Mouse (Mus musculus): ENCODE measurements at regions not wholly inside any gene's neighbourhood (a gene's known extent, or its start where the extent isn't known, plus 50 kb on each side); places are given as distances from the start of the nearest gene placed in this dataset.
A peak's percentile ranks its signal among the peaks of the same experiment; 100 is the strongest.

- Histone ChIP-seq H3K79me2 (ENCODE audit: control insufficient read depth, insufficient read depth, low read length) (no peaks in the 10 kb centered on the region), H3K4me1 (ENCODE audit: control insufficient read depth, insufficient read depth, low read length) (no peaks in the 10 kb centered on the region), H3K9ac (ENCODE audit: low read depth, low read length) (no peak overlapping the region), H3K36me3 (ENCODE audit: control insufficient read depth, insufficient read depth, low read length) (no peaks in the 10 kb centered on the region), H3K27ac (replicated peaks; ENCODE audit: insufficient read depth, low read depth, low read length) (no peak overlapping the region), H3K27me3 (ENCODE audit: control insufficient read depth, insufficient read depth, low read length) (no peaks in the 10 kb centered on the region), H3K4me3 (ENCODE audit: insufficient read depth, low read depth, low read length) (no peak overlapping the region)
- DNase-seq (ENCODE audit: extremely low read depth, low read depth, low spot score) = no peak
- 90% methylated on average over 9 of the region's 9 CpGs for WGBS
- no peak for TF ChIP-seq POLR2A (IDR thresholded peaks at IDR 0.05; ENCODE audit: extremely low read depth, insufficient read depth, low read length)
- no peak for TF ChIP-seq CTCF (IDR thresholded peaks at IDR 0.05; ENCODE audit: low read depth, low read length)
Measured at GRCm38 (mm10) chr2:160588401-160588800, 57.3 kb upstream of the Top1 start.

DNA sequence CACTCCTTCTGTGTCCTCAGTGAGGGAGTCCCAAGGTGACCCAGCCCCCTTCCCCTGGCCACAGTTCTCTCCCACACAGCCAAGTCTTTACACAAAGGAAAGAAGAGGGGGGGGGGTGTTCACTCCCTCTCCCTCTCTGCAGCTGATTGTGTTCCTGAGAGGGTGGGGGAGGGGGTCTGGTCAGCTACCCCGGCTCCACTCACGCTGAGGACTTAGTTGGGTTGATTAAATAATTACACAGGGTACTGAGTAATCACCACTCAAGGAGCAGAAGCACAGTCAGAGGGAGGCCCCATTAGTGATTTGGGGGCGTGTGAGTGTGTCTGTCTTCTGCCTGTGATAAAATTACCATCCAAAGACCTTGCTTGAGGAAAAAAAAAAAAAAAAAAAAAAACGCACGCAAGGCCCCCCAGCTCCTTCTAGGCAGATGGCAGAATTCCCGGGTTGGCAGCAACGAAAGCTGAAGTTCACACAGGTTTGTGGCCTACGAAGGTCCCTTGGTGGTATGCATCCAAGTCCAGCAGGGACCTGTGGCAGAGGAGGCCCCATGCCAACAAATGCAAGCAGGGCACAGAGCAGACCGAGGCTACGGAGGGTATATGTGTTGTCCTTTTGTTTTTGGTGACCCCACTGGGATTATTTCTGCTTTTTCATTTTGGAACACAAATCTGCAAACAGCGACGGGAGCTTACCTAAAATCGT is 55.3 kb upstream of the Top1 start:
- Histone ChIP-seq H3K4me3 (ENCODE audit: insufficient read depth, low read depth, low read length) (no peak overlapping the region), H3K27me3 (ENCODE audit: control insufficient read depth, insufficient read depth, low read length) (no peaks in the 10 kb centered on the region), H3K9ac (ENCODE audit: low read depth, low read length) (no peak overlapping the region), H3K27ac (replicated peaks; ENCODE audit: insufficient read depth, low read depth, low read length) (no peak overlapping the region), H3K36me3 (ENCODE audit: control insufficient read depth, insufficient read depth, low read length) (no peaks in the 10 kb centered on the region), H3K4me1 (ENCODE audit: control insufficient read depth, insufficient read depth, low read length) (no peaks in the 10 kb centered on the region), H3K79me2 (ENCODE audit: control insufficient read depth, insufficient read depth, low read length) (no peaks in the 10 kb centered on the region)
- DNase-seq (ENCODE audit: extremely low read depth, low read depth, low spot score) = no peak
- WGBS = 54% methylated on average over 13 of the region's 13 CpGs
- TF ChIP-seq CTCF (IDR thresholded peaks at IDR 0.05; ENCODE audit: low read depth, low read length) = no peak
- no peak for TF ChIP-seq POLR2A (IDR thresholded peaks at IDR 0.05; ENCODE audit: extremely low read depth, insufficient read depth, low read length)

GRCm38 (mm10) chr2:160591446-160592180 is 54.1 kb upstream of the Top1 start:
- Histone ChIP-seq H3K9ac (ENCODE audit: low read depth, low read length) (no peak overlapping the region), H3K27ac (replicated peaks; ENCODE audit: insufficient read depth, low read depth, low read length) (no peak overlapping the region), H3K79me2 (ENCODE audit: control insufficient read depth, insufficient read depth, low read length) (no peaks in the 10 kb centered on the region), H3K4me3 (ENCODE audit: insufficient read depth, low read depth, low read length) (no peak overlapping the region), H3K4me1 (ENCODE audit: control insufficient read depth, insufficient read depth, low read length) (no peaks in the 10 kb centered on the region), H3K27me3 (ENCODE audit: control insufficient read depth, insufficient read depth, low read length) (no peaks in the 10 kb centered on the region), H3K36me3 (ENCODE audit: control insufficient read depth, insufficient read depth, low read length) (no peaks in the 10 kb centered on the region)
- WGBS = 65% methylated on average over 18 of the region's 18 CpGs
- TF ChIP-seq POLR2A (IDR thresholded peaks at IDR 0.05; ENCODE audit: extremely low read depth, insufficient read depth, low read length) = no peak
- no peak for TF ChIP-seq CTCF (IDR thresholded peaks at IDR 0.05; ENCODE audit: low read depth, low read length)
- no peak for DNase-seq (ENCODE audit: extremely low read depth, low read depth, low spot score)

DNA sequence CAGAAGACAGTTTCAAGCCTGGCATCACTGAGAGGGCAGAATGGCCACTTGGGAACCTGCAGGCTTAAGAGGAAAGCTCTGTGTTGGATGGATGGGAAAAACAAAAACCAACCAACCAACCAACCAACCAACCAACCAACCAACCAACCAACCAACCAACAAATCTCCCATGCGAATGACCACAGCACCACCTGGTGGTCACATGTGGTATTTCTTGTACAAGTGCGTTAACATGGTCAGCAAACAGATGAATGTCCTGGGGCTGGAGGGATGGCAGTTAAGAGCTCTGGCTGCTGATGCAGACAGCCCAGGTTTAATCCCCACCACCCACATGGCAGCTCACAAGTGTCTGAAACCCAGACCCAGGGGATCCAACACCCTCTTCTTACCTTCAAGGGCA is 52.7 kb upstream of the Top1 start:
- TF ChIP-seq CTCF (IDR thresholded peaks at IDR 0.05; ENCODE audit: low read depth, low read length) (peak; percentile 56; the same call in 1 of the 2 replicates), POLR2A (IDR thresholded peaks at IDR 0.05; ENCODE audit: extremely low read depth, insufficient read depth, low read length) (no peak)
- H3K4me1 ChIP-seq (ENCODE audit: control insufficient read depth, insufficient read depth, low read length) = no peaks in the 10 kb centered on the region
- H3K27me3 ChIP-seq (ENCODE audit: control insufficient read depth, insufficient read depth, low read length) = no peaks in the 10 kb centered on the region
- no peak overlapping the region for H3K9ac ChIP-seq (ENCODE audit: low read depth, low read length)
- no peak overlapping the region for H3K4me3 ChIP-seq (ENCODE audit: insufficient read depth, low read depth, low read length)
- WGBS = 7% methylated on average over 2 of the region's 2 CpGs
- H3K27ac ChIP-seq (replicated peaks; ENCODE audit: insufficient read depth, low read depth, low read length) = no peak overlapping the region
- peak; percentile 45 for DNase-seq (ENCODE audit: extremely low read depth, low read depth, low spot score)
- H3K79me2 ChIP-seq (ENCODE audit: control insufficient read depth, insufficient read depth, low read length) = no peaks in the 10 kb centered on the region
- no peaks in the 10 kb centered on the region for H3K36me3 ChIP-seq (ENCODE audit: control insufficient read depth, insufficient read depth, low read length)
